Mouse (Mus musculus) mouse embryonic stem cell (cell line): ENCODE measurements around the gene Kcp.

Experiments
- in situ Hi-C, 2 experiments: fragments of 300-500 bp; cut with MboI; formaldehyde crosslinking; loops; 1 replicate in 1 of 2; 3 replicates in 1 of 2; pipeline ENCODE4 v1.14.3; 2019 to 2020; ENCODE audit warnings: low sequenced_read_pairs in 2 of 2, low pct_unique_long_range_greater_than_20kb in 1 of 2, mixed read lengths in 1 of 2; ENCODE audit not compliant: unreplicated experiment in 1 of 2

Kcp gene

DNA sequence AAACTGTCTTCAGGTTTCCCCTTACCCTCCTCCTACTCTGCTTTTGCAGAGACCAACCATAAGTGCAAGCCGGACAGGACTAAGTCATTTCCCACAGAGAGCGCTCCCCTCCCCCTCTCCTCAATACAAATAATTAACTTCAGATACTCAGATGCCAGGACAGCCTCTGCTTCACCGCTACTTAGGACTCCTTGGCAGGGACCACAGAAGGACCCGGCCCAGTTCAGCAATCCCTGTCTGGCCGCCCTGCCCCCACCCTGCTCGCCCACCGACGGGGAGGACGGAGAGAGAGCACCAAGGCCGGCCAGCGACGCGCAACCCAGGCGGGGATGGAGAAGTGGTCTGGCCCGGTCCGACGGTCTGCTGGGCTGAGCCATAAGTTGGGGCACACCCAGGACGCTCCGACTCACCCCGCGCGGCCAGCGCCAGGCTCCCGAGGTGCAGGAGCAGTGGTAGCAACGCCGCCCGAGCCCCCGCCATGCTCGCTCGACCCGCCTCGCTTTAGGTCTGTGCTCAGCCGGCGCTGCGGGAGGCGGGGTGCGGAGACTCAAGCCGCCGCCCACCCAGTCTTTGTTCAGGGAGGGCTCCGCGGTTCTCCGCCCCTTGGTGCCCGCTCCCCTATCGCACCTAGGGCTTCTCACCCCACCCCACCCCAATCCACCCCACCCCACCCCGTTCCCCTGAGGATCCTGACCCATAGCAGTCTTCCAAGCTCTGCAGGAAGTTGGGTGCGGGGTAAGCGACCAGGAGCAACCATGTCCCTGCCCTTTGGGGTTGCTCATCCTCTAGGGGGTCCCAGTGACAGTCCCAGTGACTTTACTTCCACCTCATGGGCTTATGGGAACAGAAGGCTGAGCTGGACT, at the start of gene Kcp:
Gene Kcp, minus strand, starts transcription at position 506 of the 863 bp plus-strand sequence.
- in situ Hi-C loops = no loop called here

DNA sequence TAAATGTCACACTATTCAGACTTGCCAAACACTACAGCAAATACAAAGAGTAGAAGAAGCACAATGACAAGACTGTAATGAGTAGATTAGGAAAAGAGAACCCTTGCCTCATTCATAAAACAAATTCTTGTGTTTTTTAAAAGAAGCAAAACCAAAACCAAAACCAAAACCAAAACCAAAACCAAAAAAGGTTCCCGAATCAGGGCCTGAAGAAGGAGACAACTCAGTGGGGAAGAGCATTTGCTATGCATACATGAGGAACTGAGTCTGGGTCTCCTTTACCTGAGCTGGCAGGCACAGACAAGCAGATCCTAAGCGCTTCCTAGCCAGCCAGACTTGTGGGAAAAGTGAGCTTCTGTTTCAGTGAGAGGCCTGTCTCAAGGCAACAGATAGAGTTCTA, 49.4 kb upstream of the Kcp start:
- in situ Hi-C loops = loop anchor here in 1 of 2 experiments (25.0 kb wide), 1 partner anchor 930 kb away; no protein-coding TSS in a partner anchor

DNA sequence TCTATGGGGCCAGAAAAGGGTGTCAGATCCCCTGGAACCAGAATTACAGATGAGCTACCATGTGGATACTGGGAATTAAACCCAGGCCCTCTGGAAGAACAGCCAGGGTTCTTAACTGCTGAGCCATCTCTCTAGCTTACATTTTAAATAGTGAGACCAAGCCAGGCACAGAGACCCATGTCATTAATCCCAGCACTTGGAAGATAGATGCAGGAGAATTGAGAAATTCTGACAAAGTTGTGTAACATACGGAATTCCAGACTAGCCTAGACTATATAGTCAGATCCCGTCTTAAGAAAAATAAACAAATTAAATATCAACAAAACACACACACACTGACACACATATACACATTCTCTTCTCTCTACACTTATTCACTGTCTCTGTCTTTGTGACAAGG, 44.8 kb upstream of the Kcp start:
- in situ Hi-C loops = loop anchor here in 1 of 2 experiments (25.0 kb wide), 1 partner anchor 935 kb away; no protein-coding TSS in a partner anchor

DNA sequence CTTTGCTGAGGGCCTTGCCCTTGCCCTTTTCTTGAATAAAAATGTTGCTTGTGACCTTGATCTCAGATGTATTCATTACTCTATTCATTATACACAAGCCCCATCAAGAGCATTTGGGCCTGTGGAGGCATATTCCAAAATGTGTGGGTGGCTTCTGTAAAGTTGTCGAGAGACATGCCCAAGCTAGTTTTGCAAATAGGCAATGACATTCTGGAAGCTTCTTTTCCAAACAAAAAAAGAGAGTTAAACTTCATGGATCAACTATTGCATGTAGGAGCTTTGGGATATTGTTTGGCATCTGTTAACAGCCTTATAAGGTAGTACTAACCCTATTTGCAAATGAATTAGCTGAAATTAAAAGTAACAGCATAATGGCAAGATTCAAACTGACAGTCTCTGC, 40.3 kb upstream of the Kcp start:
- in situ Hi-C loops = no loop called here

DNA sequence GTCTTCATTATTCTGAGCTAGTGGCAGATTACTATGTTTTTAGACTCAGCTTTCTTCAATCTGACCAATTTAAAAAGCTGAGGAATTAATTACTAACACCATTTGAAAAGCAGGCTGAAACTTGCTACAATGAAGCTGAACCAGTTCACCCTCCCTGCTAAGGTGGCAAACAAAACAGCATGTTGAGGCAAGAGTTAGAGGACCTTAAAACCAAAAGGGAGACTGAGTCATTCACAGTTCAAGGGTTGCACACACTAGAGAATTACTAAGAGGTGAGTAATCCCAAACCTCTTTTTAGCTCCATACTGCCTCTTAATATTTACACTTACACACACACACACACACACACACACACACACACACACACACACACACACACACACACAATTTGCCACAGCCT, 39.8 kb upstream of the Kcp start:
- in situ Hi-C loops = no loop called here

DNA sequence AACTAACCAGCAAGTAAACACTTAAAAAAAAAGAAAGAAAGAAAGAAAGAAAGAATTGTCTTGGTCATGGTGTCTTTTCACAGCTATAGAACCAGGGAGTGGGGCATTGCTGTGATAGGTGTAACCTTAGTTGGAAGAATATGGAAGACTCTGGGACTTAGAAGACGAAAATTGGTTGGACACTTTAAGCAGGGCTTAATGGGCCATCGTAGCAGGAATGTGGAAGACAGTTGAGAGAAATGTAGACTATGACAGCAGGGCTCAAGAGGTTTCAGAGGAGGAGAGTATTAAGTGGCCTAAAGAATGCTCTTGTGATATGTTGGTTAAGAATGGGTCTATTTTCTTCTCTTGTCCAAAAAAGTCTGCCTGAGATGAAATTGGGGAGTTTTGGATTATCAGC, 37.9 kb upstream of the Kcp start:
- in situ Hi-C loops = no loop called here

DNA sequence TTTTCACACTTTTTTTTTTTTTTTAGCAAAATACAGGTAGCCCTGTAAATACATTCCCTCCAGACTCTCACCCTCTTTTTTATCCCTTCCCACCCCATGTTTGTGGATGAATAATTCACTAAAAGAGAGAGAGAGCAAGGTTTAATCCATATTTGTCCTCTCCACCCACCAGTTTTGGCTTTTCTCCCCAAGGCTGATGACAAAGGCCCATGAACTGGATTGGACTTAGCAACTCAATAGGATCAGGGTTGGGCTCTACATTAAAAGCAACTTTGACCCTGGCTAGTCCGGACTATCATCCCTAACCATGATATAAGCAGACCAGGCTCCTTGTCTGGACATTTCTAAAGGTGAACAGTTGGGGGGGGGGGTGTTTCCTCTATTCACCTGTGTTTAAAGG, 33.2 kb upstream of the Kcp start:
- in situ Hi-C loops = no loop called here

DNA sequence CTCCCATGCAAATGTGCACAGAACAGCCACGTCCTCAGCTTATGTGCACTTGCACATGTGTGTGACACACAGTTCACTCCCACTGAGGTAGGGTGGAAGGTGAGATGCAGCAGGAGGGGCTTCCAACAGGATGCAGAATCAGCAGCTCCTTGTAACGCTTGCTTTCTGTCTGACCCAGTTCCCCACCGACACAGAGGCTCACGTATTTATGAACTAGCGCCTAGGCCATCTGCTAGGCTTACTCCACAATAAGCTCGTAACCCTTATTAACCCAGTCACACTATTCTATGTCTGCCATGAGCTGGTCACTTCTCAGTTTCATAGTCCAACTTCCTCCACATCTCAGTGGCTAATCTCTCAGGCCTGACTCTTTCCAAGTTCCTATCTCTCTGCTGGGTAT, 32.5 kb upstream of the Kcp start:
- in situ Hi-C loops = no loop called here

DNA sequence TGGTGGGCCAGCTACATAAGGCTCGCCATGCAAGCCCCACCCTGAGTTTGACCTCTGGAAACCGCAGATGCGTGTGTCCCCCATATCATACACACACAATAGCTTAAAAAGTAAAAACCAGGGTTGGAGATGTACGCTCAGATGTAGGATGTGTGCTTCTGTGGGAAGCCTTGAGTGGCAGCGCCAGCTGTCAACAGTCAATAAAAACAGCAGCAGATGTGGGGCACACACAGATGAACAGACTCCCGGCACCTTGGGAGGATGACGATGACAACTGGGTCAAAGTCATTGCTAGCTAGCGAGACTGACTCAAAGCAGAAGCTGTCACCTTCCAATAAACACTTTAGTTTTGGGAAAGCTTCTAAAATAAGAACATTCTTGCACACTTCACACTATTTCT, 31.8 kb upstream of the Kcp start:
- in situ Hi-C loops = no loop called here

DNA sequence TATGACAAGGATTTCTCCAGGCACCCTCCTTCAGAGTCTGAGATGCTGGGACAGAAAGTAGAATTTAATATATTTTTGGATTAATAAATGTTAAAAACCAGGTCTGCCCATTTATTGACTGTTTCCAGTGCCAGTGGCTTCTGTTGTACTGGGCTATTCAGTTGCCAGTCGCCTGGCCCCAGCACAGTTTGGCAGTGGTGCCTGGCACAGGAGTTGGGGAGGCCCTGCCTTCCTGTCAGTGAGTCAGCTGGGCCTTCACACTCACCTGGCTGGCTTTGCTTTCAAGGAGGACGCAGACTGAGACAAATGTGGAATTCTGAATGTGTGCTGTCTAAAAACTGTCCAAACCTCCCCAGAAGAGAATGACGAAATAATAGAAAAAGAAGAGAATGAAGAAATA, 29.5 kb upstream of the Kcp start:
- in situ Hi-C loops = no loop called here

DNA sequence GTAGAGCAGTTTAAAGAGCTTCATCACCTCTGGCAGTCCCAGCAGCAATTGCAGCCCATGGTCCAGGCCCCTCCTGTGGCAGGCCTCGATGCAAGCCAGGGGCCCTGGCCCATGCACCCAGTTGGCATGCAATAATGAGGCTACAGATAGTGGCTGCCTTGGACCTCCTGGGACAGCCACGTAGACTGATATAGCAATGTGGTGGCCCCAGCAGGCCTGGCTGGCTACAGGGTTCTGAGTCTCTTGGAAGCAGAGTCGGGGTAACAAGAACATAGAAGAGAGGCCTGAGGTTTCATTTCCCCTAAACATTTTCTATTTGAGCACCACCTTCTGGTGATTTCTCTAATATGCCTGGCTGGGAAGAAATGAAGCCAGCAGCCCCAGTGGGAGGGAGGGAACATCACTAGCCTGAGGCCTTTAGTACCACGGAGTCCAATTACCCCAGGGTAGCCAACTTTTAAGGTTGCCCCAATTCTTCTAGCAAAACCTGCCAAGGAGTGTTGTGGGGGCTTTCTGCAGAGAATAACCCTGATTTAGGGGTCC, 29.0 kb upstream of the Kcp start:
- in situ Hi-C loops = no loop called here

DNA sequence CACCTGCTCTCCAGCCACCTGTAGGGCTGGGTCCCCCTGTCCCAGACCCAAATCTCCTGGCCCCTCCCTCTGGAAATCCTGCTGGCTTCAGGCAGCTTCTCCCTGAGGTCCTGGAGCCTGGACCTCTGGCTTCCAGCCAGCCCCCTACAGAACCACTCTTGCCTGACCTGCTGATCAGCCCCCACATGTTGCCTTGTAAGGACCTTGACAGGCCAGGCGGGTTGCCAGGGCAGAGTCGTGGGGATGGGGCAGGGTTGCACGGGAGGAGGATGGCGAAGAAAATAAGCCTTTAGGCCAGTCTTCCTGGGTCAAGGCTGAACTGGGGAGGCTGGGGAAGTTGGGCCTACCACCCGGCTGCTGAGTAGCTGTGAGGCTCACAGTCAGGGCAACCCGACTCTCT, 27.6 kb upstream of the Kcp start:
- in situ Hi-C loops = no loop called here

DNA sequence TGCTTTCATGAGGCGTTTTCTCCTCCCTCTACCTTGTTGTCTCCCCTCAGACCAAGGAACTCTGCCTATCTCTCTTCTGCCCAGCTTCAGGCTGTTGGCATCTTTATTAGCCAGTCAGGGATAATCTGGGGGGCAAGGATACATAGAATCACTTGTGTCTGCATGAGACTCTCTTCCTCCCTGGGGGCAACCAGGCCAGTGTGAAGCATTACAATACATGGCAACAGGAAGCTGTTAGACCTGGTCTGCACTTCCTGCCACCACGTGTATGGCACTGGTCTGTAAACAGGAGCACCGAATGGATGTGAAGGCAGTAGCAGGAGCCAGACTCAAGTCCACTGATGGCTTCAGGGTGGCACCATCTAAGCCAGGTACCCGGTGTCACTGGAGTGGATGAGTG, 22.3 kb upstream of the Kcp start:
- in situ Hi-C loops = no loop called here

DNA sequence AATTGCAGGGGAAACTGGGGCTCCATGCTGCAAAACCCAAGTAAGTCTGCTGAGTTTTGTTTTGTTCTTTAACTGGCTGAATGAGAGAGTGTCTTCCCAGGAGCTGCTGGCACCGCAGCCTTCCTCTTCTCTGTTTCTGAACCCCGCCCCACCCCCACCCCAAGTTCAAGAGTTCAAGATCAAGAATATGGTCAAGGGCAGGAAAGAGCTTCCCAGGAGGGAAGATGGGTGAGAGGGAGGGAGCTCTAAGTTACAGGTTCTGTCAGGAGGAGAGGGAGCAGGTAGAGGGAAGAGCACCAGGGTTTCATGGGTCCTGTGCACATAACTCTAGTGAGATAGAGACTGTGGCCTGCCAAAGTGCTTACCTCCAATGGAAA, 21.7 kb upstream of the Kcp start:
- in situ Hi-C loops = no loop called here

DNA sequence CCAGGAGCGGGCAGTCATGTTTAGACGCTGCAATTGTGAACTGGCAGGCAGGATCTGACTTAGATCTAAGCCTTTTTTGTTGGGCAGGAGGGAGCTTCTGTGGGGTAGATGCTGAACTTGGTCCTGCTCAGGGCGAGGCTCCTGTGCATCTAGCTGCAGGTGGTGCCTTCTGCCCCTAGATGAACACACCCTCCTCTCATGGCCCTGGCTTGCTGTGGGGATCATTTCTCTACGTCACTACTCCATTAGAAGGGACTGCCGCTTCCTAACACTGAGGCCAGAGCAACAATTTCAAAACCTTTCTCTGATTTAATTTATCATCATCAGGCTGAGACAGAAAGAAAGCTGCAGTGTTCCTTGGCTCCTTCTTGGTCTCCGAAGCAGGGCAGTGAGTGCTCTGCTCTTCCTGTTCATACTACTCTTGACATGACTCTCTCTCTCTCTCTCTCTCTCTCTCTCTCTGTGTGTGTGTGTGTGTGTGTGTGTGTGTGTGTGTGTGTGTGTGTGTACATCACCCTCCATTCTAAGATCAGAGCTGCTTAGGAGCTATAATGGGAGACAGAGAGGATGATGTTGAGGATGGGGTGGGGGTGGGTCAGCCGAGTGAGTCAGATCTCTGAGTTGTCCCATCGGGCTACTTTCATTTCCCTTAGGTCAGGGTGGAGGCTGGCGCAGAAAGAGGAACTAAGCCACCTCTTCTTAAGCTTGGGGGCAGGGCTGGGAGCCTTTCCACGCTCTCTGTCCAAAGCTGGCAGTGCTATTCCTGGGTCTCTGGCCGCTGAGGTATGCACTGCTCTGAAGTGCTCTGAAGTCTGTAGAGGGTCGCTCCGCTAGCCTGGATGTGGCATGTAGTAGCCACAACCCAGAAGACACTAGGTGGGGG, 21.1 kb upstream of the Kcp start:
- in situ Hi-C loops = no loop called here

DNA sequence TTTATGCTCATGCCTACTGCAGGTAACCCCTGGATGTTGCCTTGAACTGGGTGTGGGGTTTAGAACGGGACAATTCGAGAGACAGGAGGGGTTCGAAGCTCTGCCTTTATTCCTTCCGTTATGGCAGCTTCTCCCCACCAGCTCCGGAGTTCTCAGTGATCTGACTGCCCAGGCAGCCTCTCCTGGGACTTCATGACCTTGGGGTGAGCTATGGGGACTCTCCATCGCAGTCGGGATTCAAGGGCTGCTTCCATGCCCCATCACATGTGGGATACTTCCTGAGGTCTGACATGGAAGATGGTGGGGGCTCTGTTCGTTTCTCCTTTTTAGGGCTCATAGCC, 20.4 kb upstream of the Kcp start:
- in situ Hi-C loops = no loop called here

DNA sequence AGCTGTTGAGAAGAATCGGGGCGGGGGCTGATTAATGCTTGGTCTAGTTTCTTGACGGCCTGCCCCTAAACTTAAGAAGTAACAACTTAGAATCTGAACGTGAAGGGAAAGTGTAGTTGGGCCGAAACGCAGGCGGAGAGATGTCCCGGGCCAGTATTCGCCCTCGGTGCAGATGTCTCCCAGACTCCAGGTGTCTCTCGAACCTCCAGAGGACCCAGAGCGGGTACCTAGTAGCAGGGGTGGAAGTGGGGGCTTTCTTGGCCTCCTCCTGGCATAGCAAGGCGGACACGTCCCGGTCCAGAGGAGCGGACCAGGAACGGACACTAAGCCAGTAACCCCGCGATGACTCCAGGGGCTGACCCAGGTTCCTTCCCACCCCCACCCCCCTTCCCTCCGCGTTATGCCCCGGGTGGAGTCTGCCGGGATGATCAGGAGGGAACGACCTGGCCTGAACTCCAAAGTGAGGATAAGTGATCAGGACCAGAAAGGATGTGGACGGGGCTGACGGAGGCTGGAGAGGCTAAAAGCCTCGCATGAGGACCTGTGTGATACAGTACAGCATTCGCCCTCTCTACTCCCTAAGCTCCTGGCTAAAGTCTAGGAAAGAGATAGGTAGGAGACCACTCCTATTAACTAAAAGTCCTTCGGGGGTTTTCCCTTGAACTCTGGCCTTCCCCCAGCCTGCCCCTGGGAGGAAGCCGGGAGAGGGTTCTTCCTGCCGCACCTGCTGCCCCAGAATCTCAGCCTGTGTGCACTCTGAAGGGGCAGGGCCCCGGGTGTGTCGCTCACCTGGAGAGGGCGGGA, 19.8 kb upstream of the Kcp start:
- in situ Hi-C loops = no loop called here

DNA sequence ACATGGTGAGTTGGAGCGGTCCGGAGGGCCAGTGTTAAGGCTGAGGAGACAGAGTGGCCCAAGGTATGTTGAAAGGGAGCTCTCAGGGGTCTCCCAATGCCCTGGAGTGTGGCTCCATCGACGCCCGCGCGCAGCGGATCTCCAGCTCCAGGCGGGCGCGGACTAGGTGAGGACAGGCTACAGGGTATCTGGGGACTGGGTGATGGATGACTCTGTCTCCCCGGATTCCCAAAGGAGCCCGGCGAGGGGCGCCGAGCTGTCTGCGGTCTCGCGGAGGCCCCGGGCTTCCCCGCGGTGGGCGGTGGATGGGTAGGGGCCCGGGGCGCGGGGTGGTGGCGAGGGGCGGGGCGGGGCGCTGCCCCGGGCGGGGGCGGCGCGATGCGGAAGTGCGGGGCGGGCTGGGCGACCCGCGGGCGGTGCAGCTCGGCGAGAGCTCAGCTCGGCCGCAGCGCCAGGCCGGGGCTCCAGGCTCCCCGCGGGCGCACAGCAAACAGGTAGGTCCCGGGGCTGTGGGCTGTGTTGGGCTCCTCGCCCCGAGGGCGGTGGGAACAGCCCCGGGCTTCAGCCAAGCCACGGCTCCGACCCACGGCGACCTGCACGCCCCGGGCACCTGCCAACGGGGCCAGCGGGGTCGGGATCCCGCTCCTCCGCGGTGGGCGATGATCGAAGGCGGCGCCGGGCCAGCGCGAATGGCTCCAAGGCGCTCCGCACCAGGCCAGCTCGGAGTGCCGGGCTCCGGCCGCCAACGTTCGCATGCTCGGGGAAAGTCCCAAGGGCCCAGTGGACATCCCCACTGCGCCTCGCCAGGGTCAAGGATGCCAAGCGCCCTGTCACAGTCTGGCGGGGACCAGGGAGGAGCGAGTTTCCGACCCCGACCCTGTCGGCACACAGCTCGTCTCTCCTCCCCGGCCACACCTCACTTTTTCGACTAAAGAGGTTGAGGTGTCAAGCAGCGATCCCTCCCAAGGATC, 18.8 kb upstream of the Kcp start, which contains the start of gene Irf5:
Gene Irf5, plus strand, starts transcription at position 345 of the 971 bp plus-strand sequence.
- in situ Hi-C loops = no loop called here
